Comparison of ENCODE assay signal across 8 mouse cellular contexts in the genomic region with DNA sequence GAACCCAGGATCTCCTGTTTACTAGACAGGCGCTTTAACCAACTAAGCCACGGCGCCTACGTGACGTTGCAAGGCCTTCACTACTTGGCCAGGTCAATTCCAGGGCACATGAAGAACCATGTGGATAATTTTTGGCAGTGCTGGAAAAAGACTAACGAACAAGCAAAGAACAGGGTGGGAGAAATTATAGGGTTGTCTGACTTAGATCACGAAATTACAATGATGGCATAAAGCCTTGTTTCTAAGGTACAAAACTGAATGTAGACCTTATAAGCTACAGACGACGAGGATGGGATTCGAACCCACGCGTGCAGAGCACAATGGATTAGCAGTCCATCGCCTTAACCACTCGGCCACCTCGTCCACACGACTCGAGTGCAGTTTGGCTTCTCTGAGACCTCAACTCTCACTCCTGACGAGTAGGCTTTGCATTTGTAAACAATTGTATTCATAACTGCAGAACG. TPM values are rescaled to one million over a fixed set of nuclear protein-coding genes. Genes with fewer than 3 reads are reported as not detected.
A peak's percentile ranks its signal among the peaks of the same experiment; 100 is the strongest.
DNase-seq lines count a peak whose midpoint lies in the region; ATAC-seq lines count a peak whose summit lies in the region.

No protein-coding gene starts in this region.

- no peaks in the 10 kb centered on the region for H3K27me3 ChIP-seq in embryonic facial prominence, embryonic 13.5 days
- no peaks in the 10 kb centered on the region for H3K27me3 ChIP-seq in kidney, embryonic 14.5 days (ENCODE audit: control insufficient read depth, insufficient read depth, low read length)

- under 1% methylated on average over 19 of the region's 19 CpGs for WGBS in embryonic facial prominence, embryonic 13.5 days
- under 1% methylated on average over 19 of the region's 19 CpGs for WGBS in kidney, embryonic 14.5 days

- DNase-seq in 3134 (ENCODE audit: extremely low read depth, insufficient read length, low spot score) (peak; percentile 84), liver (peak; percentile 95)
- peak; percentile 96 for DNase-seq in adrenal gland, postnatal 14 days
- DNase-seq in heart, adult 9 months (ENCODE audit: low spot score in 2 of 2) = peak; percentile 89 to 97
- DNase-seq in monocyte, adult 2 months (ENCODE audit: low read depth in 1 of 2, low spot score in 2 of 2) = peak; percentile 89 to 97
- peak; percentile 94 to 95 for DNase-seq in spleen, postnatal 14 days (ENCODE audit: low spot score in 2 of 2)

- peak overlapping the region; percentile 78 for H3K4me3 ChIP-seq in embryonic facial prominence, embryonic 13.5 days
- H3K4me3 ChIP-seq in kidney, embryonic 14.5 days (ENCODE audit: low read length) = peak overlapping the region; percentile 89

- H3K9me3 ChIP-seq in embryonic facial prominence, embryonic 13.5 days = no peaks in the 10 kb centered on the region
- no peaks in the 10 kb centered on the region for H3K9me3 ChIP-seq in kidney, embryonic 14.5 days (ENCODE audit: control insufficient read depth, low read length)

- peak overlapping the region; percentile 84 for H3K27ac ChIP-seq in embryonic facial prominence, embryonic 13.5 days
- peak overlapping the region; percentile 45; the same call in 1 of the 2 replicates for H3K27ac ChIP-seq in kidney, embryonic 14.5 days (ENCODE audit: low read depth, low read length)

- ATAC-seq in embryonic facial prominence, embryonic 13.5 days (ENCODE audit: insufficient number of reproducible peaks, insufficient read depth, low FRiP score, low TSS enrichment, low read depth) = no peak
- peak; percentile 58 for ATAC-seq in kidney, embryonic 14.5 days (ENCODE audit: low FRiP score, low TSS enrichment)

- H3K4me2 ChIP-seq in embryonic facial prominence, embryonic 13.5 days = peak overlapping the region; percentile 84
- peak overlapping the region; percentile 52 for H3K4me2 ChIP-seq in kidney, embryonic 14.5 days (replicated peaks; ENCODE audit: low read depth, low read length)

- H3K4me1 ChIP-seq in embryonic facial prominence, embryonic 13.5 days = peaks cover 51% of the 10 kb centered on the region
- H3K4me1 ChIP-seq in kidney, embryonic 14.5 days (ENCODE audit: control insufficient read depth, insufficient read depth, low read length) = peaks cover 24% of the 10 kb centered on the region

- H3K36me3 ChIP-seq in embryonic facial prominence, embryonic 13.5 days = no peaks in the 10 kb centered on the region
- H3K36me3 ChIP-seq in kidney, embryonic 14.5 days (ENCODE audit: control insufficient read depth, insufficient read depth, low read length) = no peaks in the 10 kb centered on the region

- H3K9ac ChIP-seq in embryonic facial prominence, embryonic 13.5 days = peak overlapping the region; percentile 67
- H3K9ac ChIP-seq in kidney, embryonic 14.5 days (ENCODE audit: low read depth, low read length) = peak overlapping the region; percentile 38; the same call in 1 of the 2 replicates

RNA-seq across cellular contexts. Expression of a gene that starts 3.3 kb away (rescaled TPM):
- 19.2 and 20.6 TPM in 2 replicates for total RNA-seq in adrenal gland, postnatal 14 days (2021)
- 8.9 and 10.3 TPM in 2 replicates for polyA plus RNA-seq in embryonic facial prominence, embryonic 13.5 days (2015; fragmentation: Nextera tagmentation; extraction: Ambion mirVana)
- 6.6 and 7.5 TPM in 2 replicates for polyA plus RNA-seq in kidney, embryonic 14.5 days (2014; fragmentation: Nextera tagmentation; extraction: Ambion mirVana)

RNA-seq across cellular contexts. Expression of a gene that starts 7.8 kb away (rescaled TPM):
- total RNA-seq in adrenal gland, postnatal 14 days (2021) = 12.0 and 12.3 TPM in 2 replicates
- polyA plus RNA-seq in embryonic facial prominence, embryonic 13.5 days (2015; fragmentation: Nextera tagmentation; extraction: Ambion mirVana) = 47.2 and 48.2 TPM in 2 replicates
- polyA plus RNA-seq in kidney, embryonic 14.5 days (2014; fragmentation: Nextera tagmentation; extraction: Ambion mirVana) = 62.2 and 73.8 TPM in 2 replicates

RNA-seq across cellular contexts. Expression of a gene that starts 17.3 kb away (rescaled TPM):
- total RNA-seq in adrenal gland, postnatal 14 days (2021) = 17.1 and 18.8 TPM in 2 replicates
- 152 and 153 TPM in 2 replicates for polyA plus RNA-seq in embryonic facial prominence, embryonic 13.5 days (2015; fragmentation: Nextera tagmentation; extraction: Ambion mirVana)
- 145 and 155 TPM in 2 replicates for polyA plus RNA-seq in kidney, embryonic 14.5 days (2014; fragmentation: Nextera tagmentation; extraction: Ambion mirVana)

RNA-seq across cellular contexts. Expression of a gene that starts 25.5 kb away (rescaled TPM):
- total RNA-seq in adrenal gland, postnatal 14 days (2021) = 111 and 139 TPM in 2 replicates
- 91.5 and 101 TPM in 2 replicates for polyA plus RNA-seq in embryonic facial prominence, embryonic 13.5 days (2015; fragmentation: Nextera tagmentation; extraction: Ambion mirVana)
- polyA plus RNA-seq in kidney, embryonic 14.5 days (2014; fragmentation: Nextera tagmentation; extraction: Ambion mirVana) = 57.5 and 86.5 TPM in 2 replicates

RNA-seq across cellular contexts. Expression of a gene that starts 32.2 kb away (rescaled TPM):
- 116 and 118 TPM in 2 replicates for total RNA-seq in adrenal gland, postnatal 14 days (2021)
- polyA plus RNA-seq in embryonic facial prominence, embryonic 13.5 days (2015; fragmentation: Nextera tagmentation; extraction: Ambion mirVana) = 11.1 and 11.5 TPM in 2 replicates
- 6.1 and 8.9 TPM in 2 replicates for polyA plus RNA-seq in kidney, embryonic 14.5 days (2014; fragmentation: Nextera tagmentation; extraction: Ambion mirVana)
